Mouse (Mus musculus): ENCODE results near the gene 4931422A03Rik.
"Not testable (repeated sequence)": the region's sequence is repeated elsewhere in the genome, so short reads cannot be mapped to it uniquely, and the experiment has no call there.

4931422A03Rik gene

GRCm38 (mm10) chr2:104028139-104028723, at the start of gene 4931422A03Rik:
Gene 4931422A03Rik (minus strand): TSS chr2:104028361.
- DNase-seq = peak in 1 of 2 experiments; percentile 39

GRCm38 (mm10) chr2:104069704-104070185, 41.6 kb upstream of the 4931422A03Rik start, which contains the start of gene Cd59b:
Gene Cd59b (plus strand): TSS chr2:104069849.
- peak; percentile 56 to 68 for DNase-seq

- DNase-seq = not testable (repeated sequence)
Observed at GRCm38 (mm10) chr2:104068450-104068849, 40.3 kb upstream of the 4931422A03Rik start, which contains the start of gene Gm10799. Gene Gm10799 (minus strand): TSS chr2:104068550.

GRCm38 (mm10) chr2:104065526-104065925, 37.4 kb upstream of the 4931422A03Rik start, which contains the start of gene Gm10912:
Gene Gm10912 (plus strand): TSS chr2:104065826.
- not testable (repeated sequence) for DNase-seq

- DNase-seq = no peak
Observed at GRCm38 (mm10) chr2:104064152-104064551, 36.0 kb upstream of the 4931422A03Rik start.

- DNase-seq = no peak
Observed at GRCm38 (mm10) chr2:104062665-104063064, 34.5 kb upstream of the 4931422A03Rik start.

GRCm38 (mm10) chr2:104060996-104061395, 32.8 kb upstream of the 4931422A03Rik start:
- no peak for DNase-seq

GRCm38 (mm10) chr2:104059786-104060185, 31.6 kb upstream of the 4931422A03Rik start:
- no peak for DNase-seq

GRCm38 (mm10) chr2:104058954-104059353, 30.8 kb upstream of the 4931422A03Rik start:
- DNase-seq = no peak

GRCm38 (mm10) chr2:104058381-104058780, 30.2 kb upstream of the 4931422A03Rik start:
- DNase-seq = no peak

GRCm38 (mm10) chr2:104044479-104045080, 16.4 kb upstream of the 4931422A03Rik start:
- DNase-seq = peak in 1 of 2 experiments; percentile 34

GRCm38 (mm10) chr2:104043624-104044478, 15.7 kb upstream of the 4931422A03Rik start:
- DNase-seq = no peak

GRCm38 (mm10) chr2:104042766-104043165, 14.6 kb upstream of the 4931422A03Rik start:
- no peak for DNase-seq

GRCm38 (mm10) chr2:104041632-104042031, 13.5 kb upstream of the 4931422A03Rik start:
- no peak for DNase-seq

GRCm38 (mm10) chr2:104038236-104038635, 10.1 kb upstream of the 4931422A03Rik start:
- no peak for DNase-seq

- DNase-seq = no peak
Observed at GRCm38 (mm10) chr2:104036316-104036715, 8.2 kb upstream of the 4931422A03Rik start.

GRCm38 (mm10) chr2:104035595-104035994, 7.4 kb upstream of the 4931422A03Rik start:
- no peak for DNase-seq

- DNase-seq = peak; percentile 50 to 66
Observed at GRCm38 (mm10) chr2:104034832-104035472, 6.8 kb upstream of the 4931422A03Rik start.

GRCm38 (mm10) chr2:104032056-104032455, 3.9 kb upstream of the 4931422A03Rik start:
- no peak for DNase-seq

GRCm38 (mm10) chr2:104030381-104030780, 2.2 kb upstream of the 4931422A03Rik start:
- no peak for DNase-seq

- DNase-seq = no peak
Observed at GRCm38 (mm10) chr2:104029074-104029473, 913 bp upstream of the 4931422A03Rik start.

- DNase-seq = peak; percentile 89 to 91
Observed at GRCm38 (mm10) chr2:104027458-104028138, 563 bp downstream of the 4931422A03Rik start, which contains the start of gene Fbxo3. Gene Fbxo3 (plus strand): TSS chr2:104027721.

All from kidney, adult 8-10 months (tissue).